Mouse (Mus musculus): Measurements from ENCODE around the gene Ablim1.

- no peak for TF ChIP-seq POLR2A (IDR thresholded peaks at IDR 0.05; ENCODE audit: control insufficient read depth, extremely low read depth, insufficient read depth, low read length, poor library complexity)
- no peak for TF ChIP-seq CTCF (IDR thresholded peaks at IDR 0.05; ENCODE audit: borderline replicate concordance, control insufficient read depth, extremely low read depth, insufficient read depth, low read length, poor library complexity)
Observed at GRCm38 (mm10) chr19:57112816-57113406, 201.8 kb downstream of the Ablim1 start.

Measured in thymus, adult 2 months (tissue).